Mouse (Mus musculus): ENCODE measurements at regions not wholly inside any gene's neighbourhood (a gene's known extent, or its start where the extent isn't known, plus 50 kb on each side); places are given as distances from the start of the nearest gene placed in this dataset.

DNA sequence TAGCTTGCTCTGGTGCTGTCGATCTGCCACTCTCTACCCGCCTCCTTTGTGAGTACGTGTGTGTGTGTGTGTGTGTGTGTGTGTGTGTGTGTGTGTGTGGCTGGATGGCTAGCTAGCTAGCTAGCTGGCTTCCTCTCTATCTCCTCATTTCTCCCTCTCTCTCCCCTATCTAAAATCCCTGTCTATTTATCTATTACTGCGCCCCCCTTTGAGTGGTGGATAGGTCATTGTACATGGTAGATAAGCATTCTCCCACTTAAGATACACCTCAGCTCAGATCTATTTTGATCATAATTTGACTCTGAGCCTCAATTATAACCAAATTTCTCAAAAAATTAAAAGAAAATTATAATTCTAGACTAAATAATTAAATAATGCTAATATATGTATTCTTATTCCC is 99.4 kb downstream of the 4930544G11Rik start:
- TF ChIP-seq CTCF (IDR thresholded peaks at IDR 0.05; ENCODE audit: borderline replicate concordance, insufficient read depth, low read depth, low read length) (no peak), POLR2A (IDR thresholded peaks at IDR 0.05; ENCODE audit: borderline replicate concordance, insufficient read depth, low read length) (no peak)
